Mouse (Mus musculus) bone marrow, adult 2 months (tissue): Measurements from ENCODE around the gene Fam169b.

ENCODE experiments used
- CTCF ChIP-seq: fragments of 200-500 bp; IDR thresholded peaks from 2 replicates; pipeline ENCODE4 v1.5.1; 2011; ENCODE audit warnings: low read length, control low read depth; ENCODE audit not compliant: control insufficient read depth, insufficient read depth
- POLR2A ChIP-seq: fragments of 200-500 bp; IDR thresholded peaks from 2 replicates; pipeline ENCODE4 v1.6.1; 2011; ENCODE audit warnings: low read depth, mild to moderate bottlenecking, control low read depth, low read length, borderline replicate concordance; ENCODE audit not compliant: control insufficient read depth

- TF ChIP-seq CTCF = no peak
- TF ChIP-seq POLR2A = no peak
Observed at GRCm38 (mm10) chr7:68286526-68287481, 13.2 kb downstream of the Fam169b start.
